Mouse (Mus musculus) heart, postnatal 4 days (tissue): ENCODE measurements around the gene M1ap. TPM values are rescaled to one million over a fixed set of nuclear protein-coding genes. Genes with fewer than 3 reads are reported as not detected.

ENCODE experiments used
- DNase-seq: peaks from one replicate; pipeline ENCODE4 v3.0.0; 2021
- total RNA-seq, 2 experiments: library from RNA; stranded (reverse); gene quantifications; 2 replicates each; pipeline ENCODE4 v1.2.3; 2021

The M1ap gene
- total RNA-seq, 2 experiments from 2014 or later: 0.52 to 0.81 TPM

DNA sequence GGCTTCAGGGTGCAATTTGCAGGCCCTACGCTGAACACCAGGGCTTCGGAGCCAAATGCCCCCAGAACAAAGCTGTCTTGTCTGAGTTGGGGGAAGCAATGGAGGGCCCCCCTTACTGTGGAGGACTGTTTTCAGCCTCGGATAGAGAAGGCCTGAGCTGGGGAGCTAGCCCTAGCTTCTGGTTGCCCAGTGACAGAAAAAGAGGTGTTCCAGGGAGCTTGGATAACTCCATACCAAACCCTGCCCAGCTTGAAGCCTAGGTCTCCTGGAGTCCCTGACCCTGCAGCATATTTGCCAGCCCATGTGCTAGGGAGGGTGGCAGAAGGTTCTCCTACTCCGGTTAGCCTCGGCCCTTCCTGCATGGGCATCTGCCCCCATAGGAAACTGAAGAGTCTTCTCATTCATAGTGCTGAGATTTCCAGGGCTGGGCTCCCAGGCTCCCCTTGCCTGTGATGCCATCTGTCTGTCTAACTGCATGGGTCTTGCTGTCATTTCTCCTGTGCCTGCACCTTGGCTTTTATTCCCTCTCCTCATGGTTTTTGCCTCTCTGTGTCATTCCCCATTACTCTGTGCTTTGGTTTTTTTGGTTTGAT is 87.9 kb downstream of the M1ap start:
- DNase-seq: no peak

DNA sequence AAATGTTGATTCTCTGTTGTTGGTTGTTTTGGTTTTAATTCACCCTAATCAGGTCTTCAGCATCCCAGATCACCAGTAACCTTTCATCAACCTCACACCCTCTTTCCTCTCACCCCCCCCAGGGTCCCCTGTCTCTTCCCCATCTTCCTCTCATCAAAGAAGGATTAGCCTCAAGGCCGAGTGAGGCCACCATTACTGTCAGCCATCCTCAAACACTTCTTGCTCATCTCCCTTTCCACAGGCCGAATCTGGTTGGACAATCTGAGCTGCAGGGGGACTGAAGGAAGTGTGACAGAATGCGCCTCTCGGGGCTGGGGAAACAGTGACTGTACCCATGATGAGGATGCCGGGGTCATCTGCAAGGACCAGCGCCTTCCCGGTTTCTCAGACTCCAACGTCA is 90.5 kb downstream of the M1ap start:
- no peak for DNase-seq

DNA sequence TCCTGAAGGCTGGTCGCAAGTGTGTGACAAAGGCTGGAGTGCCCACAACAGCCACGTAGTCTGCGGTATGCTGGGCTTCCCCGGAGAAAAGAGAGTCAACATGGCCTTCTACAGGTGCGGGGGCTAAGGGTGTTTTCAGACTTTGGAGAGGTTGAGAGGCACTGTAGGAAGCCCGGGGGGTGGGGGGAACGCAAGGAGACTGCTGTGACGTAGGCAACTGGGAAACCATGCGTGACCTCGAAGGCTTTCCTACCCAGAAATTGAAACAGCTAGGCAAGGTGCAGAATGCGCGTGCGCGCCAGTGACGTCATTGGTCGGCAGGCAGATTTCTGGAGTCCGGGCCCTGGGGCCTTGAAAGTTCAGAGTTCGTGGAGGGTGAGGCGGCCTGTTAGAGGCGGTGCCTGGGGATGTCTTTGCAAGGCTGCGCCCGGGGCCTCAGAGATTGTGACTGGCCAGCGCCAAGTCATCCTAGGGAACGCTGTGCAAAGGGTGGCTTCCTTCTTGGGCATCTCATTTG is 91.9 kb downstream of the M1ap start:
- DNase-seq: peak; percentile 92

DNA sequence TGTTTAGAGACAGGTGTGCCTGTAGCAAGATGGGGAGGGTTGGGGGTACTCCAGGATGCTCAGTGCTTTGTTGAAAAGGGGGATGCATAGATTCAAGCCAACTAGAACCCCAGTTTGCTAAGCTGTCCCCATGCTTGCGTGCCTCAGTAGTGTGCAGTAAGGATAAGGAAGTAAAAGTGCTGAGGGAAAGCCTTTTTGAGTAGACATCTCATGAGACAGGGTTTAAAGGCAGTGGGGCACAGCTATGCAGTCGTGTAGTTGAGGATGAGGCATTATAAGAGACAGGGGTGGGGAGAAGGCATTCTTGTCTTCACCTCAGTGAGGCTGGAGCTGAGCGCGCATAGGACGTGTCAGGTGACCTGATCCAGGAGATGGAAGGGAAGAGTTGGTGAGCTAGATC is 93.9 kb downstream of the M1ap start:
- no peak for DNase-seq

DNA sequence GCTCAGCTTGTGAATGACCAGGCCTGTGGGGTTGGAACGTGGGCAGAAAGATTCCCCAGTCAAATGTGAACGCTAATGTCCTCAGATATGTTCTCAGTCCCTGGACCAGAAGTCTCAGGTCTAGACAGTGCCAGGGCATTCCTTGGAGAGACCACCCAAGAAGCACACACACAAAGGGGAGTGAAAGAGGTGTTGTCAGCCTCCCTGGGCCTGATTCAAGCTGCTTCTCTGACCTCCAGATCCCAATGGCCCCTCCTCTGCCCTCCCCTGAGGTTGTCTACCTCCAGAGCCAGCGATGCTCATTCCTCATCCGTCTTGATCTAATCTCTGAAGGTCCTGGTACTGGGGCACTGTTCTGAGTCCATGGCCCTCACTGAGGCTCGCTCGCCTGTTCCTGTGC is 96.9 kb downstream of the M1ap start:
- no peak for DNase-seq

DNA sequence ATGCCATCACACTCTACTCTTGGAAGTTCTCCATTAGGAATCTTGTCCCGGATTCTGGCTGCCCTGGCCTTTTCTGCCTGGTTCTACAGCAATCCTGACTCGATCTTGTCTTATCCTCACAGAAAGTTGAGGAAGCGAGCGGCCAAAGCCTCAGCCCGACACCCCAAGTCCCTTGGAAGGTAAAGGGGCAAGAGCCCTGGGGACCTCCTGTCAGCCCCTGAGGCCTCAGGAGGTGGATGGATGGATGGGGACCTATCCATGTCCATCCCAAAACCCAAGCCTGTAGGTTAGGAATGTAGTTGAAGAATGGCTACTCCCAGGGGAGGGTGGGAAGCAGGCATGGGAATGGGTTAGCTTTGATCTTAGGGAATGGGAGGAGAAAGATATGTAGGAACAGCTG is 97.3 kb downstream of the M1ap start:
- DNase-seq: no peak

DNA sequence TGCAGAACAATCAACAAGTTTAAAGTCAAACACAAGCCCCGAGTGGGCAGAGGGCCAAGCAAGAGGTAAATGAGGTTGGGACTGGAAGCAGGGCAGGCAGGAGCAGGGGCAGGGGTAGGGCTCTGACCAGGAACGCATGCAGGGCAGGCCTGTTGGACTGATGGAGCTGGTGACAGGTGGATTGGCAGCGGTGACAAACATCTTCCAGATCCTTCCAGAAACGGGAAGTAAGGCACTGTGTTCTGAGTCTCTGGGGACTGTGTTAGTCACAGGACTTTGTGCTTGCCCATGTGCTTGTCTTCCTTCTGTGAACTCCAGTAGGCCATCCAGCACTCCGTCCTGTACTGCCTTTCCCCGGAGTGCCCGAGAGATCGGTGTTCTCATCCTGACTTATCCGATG is 98.0 kb downstream of the M1ap start:
- peak; percentile 37 for DNase-seq

DNA sequence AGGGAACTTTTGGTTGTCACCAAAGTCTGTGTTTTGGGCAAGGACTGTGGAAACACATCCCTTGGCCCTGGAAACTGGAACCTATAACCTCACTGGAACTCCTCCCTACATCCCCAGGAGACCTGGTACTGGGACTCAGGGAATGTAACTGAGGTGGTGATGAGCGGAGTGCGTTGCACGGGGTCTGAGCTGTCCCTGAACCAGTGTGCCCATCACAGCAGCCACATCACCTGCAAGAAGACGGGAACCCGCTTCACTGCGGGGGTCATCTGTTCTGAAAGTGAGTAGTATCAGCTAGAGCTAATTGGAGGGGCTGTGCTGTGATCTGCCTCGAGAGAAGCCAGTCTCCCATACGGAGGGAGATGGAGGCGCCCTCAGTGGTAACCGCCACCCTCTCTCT is 102.7 kb downstream of the M1ap start:
- no peak for DNase-seq

DNA sequence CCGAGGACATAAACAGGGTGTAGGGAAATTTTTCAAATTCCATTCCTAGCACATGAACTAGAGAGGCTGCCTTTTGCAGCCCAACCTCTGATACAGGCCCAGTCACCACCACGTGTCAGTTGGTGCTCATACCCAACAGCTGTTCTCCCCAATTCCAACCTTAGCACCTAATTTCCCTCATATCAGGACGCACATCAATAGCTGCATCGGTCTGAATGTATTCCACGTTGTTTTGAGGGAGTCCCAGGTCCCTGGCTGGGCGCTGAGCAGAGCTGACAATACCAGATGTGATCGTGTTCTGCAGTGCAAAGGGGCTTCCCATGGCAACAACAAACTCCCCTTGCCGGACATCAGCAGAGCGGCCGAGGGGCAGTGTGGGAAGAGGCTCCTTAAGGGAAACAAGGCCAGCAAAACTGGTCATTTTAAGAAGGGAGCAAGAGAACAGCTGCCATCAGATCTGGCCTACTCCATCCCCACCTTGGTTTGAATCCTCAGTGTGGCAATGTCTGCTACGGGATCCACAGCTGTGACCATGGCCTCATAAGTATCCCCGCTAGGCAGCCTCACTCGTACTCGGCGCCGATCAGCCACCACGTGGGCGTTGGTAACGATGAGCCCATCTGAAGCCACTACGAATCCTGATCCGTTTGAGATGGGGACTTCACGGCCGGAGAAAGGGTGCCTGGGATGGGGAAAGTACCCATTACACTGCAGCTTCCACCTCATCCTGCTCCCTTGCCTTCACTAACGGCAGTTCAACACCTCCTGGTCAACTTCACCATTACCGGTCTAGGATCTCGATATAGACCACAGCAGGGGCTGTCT is 106.6 kb downstream of the M1ap start:
- DNase-seq: no peak

DNA sequence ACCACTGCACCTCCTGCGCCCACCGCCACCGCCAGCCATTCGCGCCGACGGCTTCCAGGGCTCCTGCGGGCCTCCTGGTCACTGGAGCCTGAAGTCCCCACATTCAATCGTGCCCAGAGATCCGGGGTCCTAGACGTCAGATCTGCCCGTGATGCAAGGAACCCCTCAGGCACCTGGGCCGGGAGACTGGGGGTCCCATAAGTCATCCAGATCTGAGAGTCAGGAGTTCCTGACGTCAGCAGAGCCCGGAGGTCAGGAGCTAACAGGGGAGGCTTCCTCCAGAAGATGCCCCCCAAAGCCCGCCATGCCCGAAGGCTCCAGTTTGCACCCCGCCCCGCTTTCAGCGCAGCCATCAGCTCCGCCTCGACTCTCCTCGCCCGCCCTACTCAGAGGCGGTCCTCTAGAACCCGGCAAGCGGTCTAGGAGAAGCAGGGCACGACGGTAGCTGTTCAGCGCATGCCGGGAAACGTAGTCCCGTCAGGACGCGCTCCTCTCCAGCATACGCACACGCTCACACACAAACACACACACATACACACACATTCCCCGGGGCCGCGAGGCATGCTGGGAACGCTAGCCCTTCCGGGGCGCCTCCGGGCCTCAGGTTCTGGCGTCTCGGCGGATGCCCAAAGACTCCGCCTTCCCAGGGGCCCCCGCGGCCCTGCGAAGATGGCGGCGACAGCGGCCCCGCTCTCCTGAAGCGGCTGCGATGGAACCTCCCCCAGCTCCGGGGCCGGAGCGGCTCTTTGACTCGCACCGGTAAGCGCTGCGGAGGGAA is 107.6 kb downstream of the M1ap start, which contains the start of gene Aup1:
TSS of gene Aup1 (plus strand) at position 448 of the 778 bp plus-strand sequence.
- peak; percentile 95 for DNase-seq

DNA sequence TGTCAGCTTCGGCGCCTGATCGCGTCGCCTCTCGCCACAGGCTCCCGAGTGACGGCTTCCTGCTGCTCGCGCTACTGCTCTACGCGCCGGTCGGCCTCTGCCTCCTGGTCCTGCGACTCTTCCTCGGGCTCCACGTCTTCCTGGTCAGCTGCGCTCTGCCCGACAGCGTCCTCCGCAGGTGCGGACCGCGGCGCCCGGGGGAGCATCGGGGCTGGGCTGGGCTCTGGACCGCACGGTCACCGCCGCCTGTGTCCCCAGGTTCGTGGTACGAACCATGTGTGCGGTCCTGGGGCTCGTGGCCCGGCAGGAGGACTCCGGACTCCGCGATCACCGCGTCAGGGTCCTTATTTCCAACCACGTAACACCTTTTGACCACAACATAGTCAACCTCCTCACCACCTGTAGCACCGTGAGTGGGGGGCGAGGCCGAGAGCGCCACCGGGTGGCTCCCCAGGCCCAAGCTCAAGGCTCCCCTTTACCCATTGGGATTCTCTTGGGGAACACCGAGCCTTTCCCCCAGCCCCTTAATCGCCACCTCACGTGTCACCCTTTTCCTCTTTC is 108.2 kb downstream of the M1ap start, which contains the start of gene Htra2:
TSS of gene Htra2 (minus strand) at position 403 of the 561 bp plus-strand sequence.
- DNase-seq: peak; percentile 49

DNA sequence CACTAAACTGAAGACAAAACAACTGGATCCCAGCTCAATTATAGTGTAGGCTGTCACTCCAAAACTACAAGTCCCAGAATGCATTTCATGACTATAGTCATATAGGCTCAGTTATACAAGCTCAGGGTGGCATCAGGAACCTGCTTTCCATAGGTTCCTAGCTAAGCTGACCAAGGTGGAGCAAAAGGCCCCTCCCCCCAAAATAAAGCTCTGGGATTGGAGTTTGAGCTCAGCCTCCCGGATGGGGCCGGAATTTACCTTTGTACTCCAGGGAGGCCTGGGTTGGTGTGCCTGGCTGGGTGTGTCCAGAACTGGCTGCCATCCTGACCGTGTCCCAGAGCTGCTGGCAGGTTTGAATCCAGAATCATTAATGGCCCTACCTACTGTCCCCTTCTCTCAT is 111.1 kb downstream of the M1ap start, which contains the start of gene Dqx1:
TSS of gene Dqx1 (plus strand) at position 55 of the 400 bp plus-strand sequence.
- no peak for DNase-seq

DNA sequence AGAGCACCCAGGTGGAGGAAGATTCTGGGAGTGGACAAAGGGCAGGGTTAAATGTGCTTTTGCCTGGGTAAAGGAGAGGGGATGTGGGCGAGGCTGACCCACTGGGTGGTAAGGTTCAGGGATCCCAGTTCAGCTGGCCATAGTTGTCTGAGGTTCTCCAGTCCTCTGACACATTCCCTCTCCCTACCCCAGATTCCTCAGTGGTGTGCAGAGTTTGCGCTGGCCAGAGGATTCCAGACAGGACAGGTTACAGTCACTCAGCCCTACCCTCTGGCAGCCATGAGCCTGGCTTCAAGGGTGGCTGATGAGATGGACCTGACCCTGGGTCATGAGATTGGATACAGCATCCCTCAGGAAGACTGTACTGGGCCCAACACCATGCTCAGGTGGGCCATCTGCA is 112.0 kb downstream of the M1ap start:
- DNase-seq: no peak

DNA sequence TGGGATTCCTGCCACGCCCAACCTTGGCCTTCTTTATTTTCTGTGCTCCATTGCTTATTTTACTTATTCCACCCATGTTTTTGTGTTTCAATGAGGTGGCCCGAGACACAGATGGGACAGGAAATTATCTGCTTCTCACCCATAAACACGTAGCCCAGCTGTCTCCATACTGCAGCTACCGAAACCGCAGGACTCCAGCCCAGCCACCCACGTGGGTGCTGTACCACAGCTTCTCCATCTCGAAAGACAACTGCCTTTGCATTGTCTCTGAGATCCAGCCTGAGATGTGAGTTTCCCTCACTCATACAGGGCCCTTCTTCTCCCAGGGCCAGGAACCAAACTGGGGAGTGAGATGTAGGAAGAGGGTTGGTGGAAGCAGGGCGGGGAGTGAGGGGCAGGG is 119.3 kb downstream of the M1ap start:
- DNase-seq: no peak

DNA sequence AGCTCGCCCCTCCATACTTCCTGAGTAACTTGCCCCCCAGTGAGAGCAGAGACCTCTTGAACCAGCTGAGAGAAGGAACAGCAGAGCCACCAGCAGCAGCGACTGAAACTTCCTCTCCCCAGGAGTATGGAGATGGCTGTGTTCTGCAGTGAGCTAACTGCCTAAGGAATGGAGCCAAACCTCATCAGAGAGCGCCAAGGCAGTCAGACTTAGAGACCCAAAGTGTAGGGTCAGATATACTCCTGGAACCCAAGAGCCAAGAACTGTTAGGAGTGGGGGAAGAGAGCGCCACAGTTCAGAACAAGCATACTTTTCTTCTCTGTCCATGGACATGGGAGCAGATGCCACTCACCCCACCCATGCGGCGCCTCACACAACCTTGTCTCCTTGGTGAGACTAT is 119.7 kb downstream of the M1ap start:
- no peak for DNase-seq

DNA sequence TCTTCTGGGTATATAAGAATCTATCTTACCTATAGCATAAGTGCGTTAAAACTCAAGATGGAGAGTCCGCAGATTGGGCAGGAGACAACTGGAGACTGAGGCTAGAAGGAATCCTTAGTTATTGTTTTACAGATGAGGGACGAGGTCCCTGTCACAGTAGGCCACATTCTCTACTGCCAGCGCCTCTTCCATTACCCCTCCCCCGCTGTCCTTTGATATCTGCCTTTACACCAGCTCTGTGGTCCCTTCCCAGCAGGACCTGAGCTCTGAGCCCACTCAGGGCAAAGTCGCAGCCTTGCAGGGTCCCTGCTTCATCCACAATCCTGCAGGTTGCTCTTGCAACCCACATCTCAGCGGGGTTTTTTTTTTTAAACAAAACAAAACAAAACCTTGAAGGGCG is 121.5 kb downstream of the M1ap start:
- no peak for DNase-seq

DNA sequence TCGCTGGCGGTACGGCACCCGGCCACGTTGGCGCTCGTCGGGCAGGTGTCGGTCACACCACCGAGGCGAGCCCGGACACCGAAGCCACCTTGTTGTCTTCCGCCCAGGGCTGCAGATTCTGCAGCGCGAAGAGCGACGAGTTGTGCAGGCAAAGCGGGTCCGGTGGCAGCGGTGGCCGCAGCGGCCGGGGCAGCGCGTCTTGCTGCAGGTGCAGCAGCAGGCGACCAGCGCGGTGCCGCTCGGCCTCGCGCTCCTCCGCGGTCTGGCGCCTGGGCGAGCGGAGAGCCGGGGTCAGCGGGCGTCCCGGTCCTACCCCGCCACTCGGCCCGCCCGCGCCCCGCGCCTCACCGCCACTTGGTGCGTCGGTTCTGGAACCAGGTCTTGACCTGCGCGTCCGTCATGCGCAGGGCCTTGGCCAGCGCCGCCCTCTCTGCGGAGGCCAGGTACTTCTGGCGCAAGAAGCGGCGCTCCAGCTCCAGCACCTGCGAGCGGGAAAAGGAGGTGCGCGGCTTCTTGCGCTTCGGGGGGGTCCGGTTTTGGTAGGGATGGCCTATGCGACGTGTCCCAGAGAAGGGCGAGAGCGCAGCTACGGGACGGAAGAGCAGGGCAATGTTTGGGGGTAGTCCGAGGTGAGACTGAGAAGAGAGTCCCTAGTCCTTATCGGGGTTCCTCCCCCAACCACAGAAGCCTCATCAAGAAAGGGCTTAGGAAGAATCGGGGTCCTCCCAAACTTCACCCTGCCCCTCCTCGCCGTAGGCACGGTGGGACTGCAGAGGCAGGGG is 122.2 kb downstream of the M1ap start:
- no peak for DNase-seq

DNA sequence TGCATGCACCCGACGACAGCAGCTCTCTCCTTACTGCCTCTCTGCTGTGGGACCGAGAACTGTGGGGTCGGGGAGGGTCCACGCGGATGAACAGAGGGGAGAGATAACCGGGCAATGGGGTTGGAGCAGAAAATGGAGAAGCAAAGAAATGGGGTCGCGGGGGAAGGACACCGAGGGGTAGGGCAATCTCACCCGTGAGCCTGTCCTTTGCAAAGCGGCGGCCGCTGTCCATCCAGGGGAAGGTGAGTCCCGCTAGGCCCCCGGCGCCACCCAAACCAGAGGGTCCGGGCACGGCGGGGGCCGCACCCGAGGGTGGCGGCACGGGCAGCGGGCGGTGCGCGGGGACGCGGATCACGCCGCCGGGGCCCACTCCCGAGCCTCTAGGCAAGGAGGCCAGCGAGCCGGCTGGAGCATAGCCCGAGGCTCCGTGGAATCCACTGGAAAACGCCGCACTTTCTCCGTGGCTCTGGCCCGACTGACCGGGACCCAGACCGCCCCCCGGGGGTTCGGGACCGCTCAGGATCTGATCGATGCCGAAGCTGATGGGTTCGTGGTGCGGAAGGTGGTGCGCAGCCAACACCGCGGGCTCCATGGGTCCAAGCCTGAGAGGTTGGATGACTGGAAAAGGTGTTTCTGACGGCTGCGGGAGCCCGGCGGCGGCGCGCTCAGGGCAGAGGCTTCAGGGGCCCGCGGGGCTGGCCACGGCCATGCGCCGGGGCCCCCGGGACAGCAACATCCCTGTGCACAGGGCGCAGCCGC is 123.0 kb downstream of the M1ap start:
- no peak for DNase-seq

DNA sequence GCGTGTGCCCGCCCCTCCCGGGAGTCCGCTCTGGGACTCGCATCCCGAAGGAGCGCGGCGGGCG is 123.4 kb downstream of the M1ap start, which contains the start of gene Tlx2:
TSS of gene Tlx2 (minus strand) at position 47 of the 64 bp plus-strand sequence.
- no peak for DNase-seq

DNA sequence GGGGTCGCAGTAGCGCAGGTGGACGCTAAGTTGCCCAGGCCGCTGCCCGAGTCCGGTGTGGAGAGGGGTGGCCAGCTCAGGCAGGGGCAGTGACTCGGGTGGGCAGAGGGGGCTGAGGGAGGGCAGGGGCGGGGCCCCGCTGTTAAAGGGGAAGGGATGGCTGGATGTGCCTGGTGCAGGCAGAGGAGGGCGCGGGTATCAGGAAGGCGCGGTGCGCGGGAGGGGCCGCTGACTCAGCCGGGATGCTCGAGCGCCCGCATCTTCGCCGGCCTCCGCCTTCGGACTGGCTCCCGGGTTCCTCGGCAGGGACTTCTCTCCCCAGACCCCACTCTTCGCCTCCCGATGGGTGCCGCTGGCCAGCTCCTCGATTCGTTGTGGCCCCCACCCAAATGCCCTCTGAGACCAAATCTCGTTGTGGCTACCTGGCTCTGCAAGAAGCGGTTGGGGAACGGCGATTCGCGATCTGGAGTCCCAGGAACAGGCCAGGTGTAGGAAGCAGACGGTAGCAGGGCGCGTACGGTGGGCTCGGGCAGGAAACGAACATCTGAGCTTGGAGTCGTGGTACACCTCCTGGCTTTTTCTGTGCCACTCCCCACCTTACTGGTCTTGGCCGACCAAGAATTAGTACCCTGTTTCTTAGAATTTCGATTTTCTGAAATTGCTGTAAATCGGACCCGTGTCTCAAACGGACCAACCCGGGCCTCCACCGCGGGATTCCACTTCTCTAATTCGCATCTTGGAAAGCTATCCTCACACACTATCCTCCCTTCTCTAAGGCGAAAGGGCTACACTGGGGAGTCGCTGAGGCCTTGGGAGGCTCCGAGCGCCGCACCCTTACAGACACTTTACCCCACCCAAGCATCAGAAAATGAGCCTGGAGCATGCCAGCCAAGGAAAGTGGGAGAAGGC is 123.9 kb downstream of the M1ap start:
- peak; percentile 26 for DNase-seq

DNA sequence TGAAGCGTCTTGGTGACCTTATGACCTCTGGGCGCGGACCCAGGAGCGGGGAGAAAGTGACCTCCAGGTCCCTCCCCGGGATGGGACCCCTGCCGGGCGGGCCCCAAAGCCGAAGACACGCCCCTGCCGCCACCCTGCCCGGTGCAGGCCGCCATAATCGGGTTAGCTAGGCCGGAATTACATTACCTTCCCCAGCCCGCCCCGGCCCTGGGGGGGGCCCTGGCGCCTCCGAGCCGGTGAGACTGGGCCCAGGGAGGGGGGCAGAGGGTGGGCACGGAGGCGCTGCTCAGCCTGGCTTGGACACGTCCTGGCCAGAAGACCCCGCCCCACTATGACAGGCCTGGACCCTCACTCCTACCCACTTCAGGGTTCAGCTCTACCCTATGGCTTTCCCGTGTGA is 124.5 kb downstream of the M1ap start:
- no peak for DNase-seq
